Mouse (Mus musculus): ENCODE measurements at regions not wholly inside any gene's neighbourhood (a gene's known extent, or its start where the extent isn't known, plus 50 kb on each side); places are given as distances from the start of the nearest gene placed in this dataset.

DNA sequence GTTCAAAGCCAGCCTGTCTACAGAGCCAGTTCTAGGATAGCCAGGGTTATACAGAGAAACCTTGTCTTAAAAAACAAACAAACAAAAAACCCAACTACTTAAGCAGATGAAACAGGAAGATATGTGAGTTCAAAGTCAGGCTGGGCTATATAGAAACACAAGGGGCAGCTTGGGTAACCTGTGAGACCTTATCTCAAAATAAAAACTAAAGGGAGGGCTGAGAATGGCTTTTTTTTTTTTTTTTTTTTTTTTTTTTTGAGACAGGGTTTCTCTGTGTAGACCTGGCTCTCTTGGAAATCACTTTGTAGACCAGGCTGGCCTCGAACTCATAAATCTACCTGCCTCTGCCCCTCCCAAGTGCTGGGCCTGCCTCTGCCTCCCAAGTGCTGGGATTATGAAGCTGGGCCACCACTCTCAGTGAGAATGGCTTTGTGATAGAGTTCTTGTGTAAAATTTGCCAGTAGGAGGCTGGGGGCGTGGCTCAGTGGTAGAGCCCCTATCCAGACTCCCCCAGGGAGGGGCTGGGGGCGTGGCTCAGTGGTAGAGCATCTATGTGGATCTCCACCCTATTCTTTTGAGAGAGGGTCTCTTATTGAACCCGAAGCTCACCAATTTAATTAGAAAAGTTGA lies 59.0 kb upstream of the Cux1 start:
- Histone ChIP-seq H3K4me1 (replicated peaks; ENCODE audit: control insufficient read depth, insufficient read depth, low read length) (peaks cover 8% of the 10 kb centered on the region), H3K4me2 (no peak overlapping the region), H3K27me3 (replicated peaks; ENCODE audit: control insufficient read depth, insufficient read depth, low read length) (no peaks in the 10 kb centered on the region), H3K9ac (ENCODE audit: low read depth, low read length) (no peak overlapping the region), H3K4me3 (ENCODE audit: low read depth, low read length) (no peak overlapping the region), H3K36me3 (ENCODE audit: control insufficient read depth, insufficient read depth, low read length) (no peaks in the 10 kb centered on the region), H3K27ac (ENCODE audit: low read depth, low read length) (0 out of 2 replicates have a peak overlapping the region, but pooled peaks have one; percentile 9), H3K9me3 (ENCODE audit: control insufficient read depth, low read length) (no peaks in the 10 kb centered on the region)
- ATAC-seq (replicated peaks; ENCODE audit: low FRiP score) (no peak), DNase-seq (ENCODE audit: low spot score) (no peak)
- 29% methylated on average over 4 of the region's 4 CpGs for WGBS

- no peak overlapping the region for H3K4me3 ChIP-seq (ENCODE audit: low read depth, low read length)
- H3K27me3 ChIP-seq (replicated peaks; ENCODE audit: control insufficient read depth, insufficient read depth, low read length), result no peaks in the 10 kb centered on the region
- no peak overlapping the region for H3K27ac ChIP-seq (ENCODE audit: low read depth, low read length)
- ATAC-seq (replicated peaks; ENCODE audit: low FRiP score) (no peak), DNase-seq (ENCODE audit: low spot score) (no peak)
- no peaks in the 10 kb centered on the region for H3K9me3 ChIP-seq (ENCODE audit: control insufficient read depth, low read length)
- H3K36me3 ChIP-seq (ENCODE audit: control insufficient read depth, insufficient read depth, low read length), result no peaks in the 10 kb centered on the region
- H3K4me1 ChIP-seq (replicated peaks; ENCODE audit: control insufficient read depth, insufficient read depth, low read length), result peaks cover 5% of the 10 kb centered on the region
- no peak overlapping the region for H3K4me2 ChIP-seq
- WGBS, result 65% methylated on average over 2 of the region's 2 CpGs
- no peak overlapping the region for H3K9ac ChIP-seq (ENCODE audit: low read depth, low read length)
Observed at GRCm38 (mm10) chr5:136626891-136627290, 59.6 kb upstream of the Cux1 start.

DNA sequence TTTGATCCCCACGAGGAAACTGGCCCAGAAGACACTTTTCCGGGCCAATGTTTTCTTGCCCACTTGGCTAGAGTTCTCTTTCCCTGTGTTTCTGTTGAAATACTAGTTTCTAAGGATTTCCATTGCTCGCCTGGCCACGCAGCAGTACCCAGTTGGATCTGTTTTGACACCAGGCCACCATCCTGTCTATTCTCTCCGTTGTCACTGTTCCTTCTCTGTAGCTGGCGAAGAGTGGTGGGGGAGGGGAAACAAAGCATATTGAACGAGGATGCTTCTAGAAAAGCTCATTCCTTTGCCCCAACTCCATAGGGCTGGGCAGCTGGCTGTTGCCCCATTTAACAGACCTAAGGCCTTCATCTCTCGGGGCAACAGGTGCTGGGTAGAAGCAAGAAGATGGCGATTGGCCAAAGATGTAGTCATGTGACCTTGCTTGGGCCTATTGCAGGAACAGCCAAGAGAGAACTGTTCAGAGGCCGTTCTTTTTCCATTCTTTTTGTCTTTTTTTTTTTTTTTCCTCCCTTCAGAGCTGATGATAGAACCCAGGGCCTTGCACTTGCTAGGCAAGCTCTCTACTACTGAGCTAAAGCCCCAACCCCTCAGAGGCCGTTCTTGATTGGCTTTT lies 60.5 kb upstream of the Cux1 start:
- Histone ChIP-seq H3K36me3 (ENCODE audit: control insufficient read depth, insufficient read depth, low read length) (no peaks in the 10 kb centered on the region), H3K9ac (ENCODE audit: low read depth, low read length) (no peak overlapping the region), H3K9me3 (ENCODE audit: control insufficient read depth, low read length) (no peaks in the 10 kb centered on the region), H3K4me2 (no peak overlapping the region), H3K4me1 (replicated peaks; ENCODE audit: control insufficient read depth, insufficient read depth, low read length) (peaks cover 2% of the 10 kb centered on the region), H3K4me3 (ENCODE audit: low read depth, low read length) (no peak overlapping the region), H3K27ac (ENCODE audit: low read depth, low read length) (no peak overlapping the region), H3K27me3 (replicated peaks; ENCODE audit: control insufficient read depth, insufficient read depth, low read length) (no peaks in the 10 kb centered on the region)
- DNase-seq (ENCODE audit: low spot score) (no peak), ATAC-seq (replicated peaks; ENCODE audit: low FRiP score) (no peak)
- WGBS, result 73% methylated on average over 11 of the region's 11 CpGs

DNA sequence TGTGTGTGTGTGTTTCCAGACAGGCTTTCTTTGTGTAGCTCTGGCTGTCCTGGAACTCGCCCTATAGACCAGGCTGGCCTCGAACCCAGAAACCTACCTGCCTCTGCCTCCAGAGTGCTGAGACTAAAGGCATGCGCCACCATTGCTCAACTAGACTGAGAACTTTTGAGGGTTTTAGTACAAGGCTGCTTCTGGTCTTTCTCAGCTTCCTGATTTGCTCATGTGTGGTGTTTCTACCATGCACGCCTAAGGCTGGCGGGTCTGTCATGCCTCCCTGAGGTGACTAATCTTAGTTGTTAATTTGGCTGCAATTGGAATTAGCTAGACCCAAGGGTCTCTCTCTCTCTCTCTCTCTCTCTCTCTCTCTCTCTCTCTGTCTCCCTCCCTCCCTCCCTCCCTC lies 61.2 kb upstream of the Cux1 start:
- DNase-seq (ENCODE audit: low spot score), result no peak
- Histone ChIP-seq H3K4me3 (ENCODE audit: low read depth, low read length) (no peak overlapping the region), H3K27ac (ENCODE audit: low read depth, low read length) (no peak overlapping the region), H3K9me3 (ENCODE audit: control insufficient read depth, low read length) (no peaks in the 10 kb centered on the region), H3K27me3 (replicated peaks; ENCODE audit: control insufficient read depth, insufficient read depth, low read length) (no peaks in the 10 kb centered on the region), H3K9ac (ENCODE audit: low read depth, low read length) (no peak overlapping the region), H3K4me2 (no peak overlapping the region), H3K4me1 (replicated peaks; ENCODE audit: control insufficient read depth, insufficient read depth, low read length) (no peaks in the 10 kb centered on the region; the same call in 1 of the 2 replicates), H3K36me3 (ENCODE audit: control insufficient read depth, insufficient read depth, low read length) (no peaks in the 10 kb centered on the region)
- 84% methylated on average over 5 of the region's 5 CpGs for WGBS
- no peak for ATAC-seq (replicated peaks; ENCODE audit: low FRiP score)

GRCm38 (mm10) chr5:136632286-136632685 lies 60.7 kb upstream of the Myl10 start:
- ATAC-seq (replicated peaks; ENCODE audit: low FRiP score), result no peak
- DNase-seq (ENCODE audit: low spot score), result no peak
- no peak overlapping the region for H3K27ac ChIP-seq (ENCODE audit: low read depth, low read length)
- no peaks in the 10 kb centered on the region for H3K36me3 ChIP-seq (ENCODE audit: control insufficient read depth, insufficient read depth, low read length)
- 43% methylated on average over 5 of the region's 5 CpGs for WGBS
- H3K9me3 ChIP-seq (ENCODE audit: control insufficient read depth, low read length), result no peaks in the 10 kb centered on the region
- no peaks in the 10 kb centered on the region for H3K27me3 ChIP-seq (replicated peaks; ENCODE audit: control insufficient read depth, insufficient read depth, low read length)
- H3K4me2 ChIP-seq, result no peak overlapping the region
- H3K4me3 ChIP-seq (ENCODE audit: low read depth, low read length), result no peak overlapping the region
- no peaks in the 10 kb centered on the region for H3K4me1 ChIP-seq (replicated peaks; ENCODE audit: control insufficient read depth, insufficient read depth, low read length)
- no peak overlapping the region for H3K9ac ChIP-seq (ENCODE audit: low read depth, low read length)

DNA sequence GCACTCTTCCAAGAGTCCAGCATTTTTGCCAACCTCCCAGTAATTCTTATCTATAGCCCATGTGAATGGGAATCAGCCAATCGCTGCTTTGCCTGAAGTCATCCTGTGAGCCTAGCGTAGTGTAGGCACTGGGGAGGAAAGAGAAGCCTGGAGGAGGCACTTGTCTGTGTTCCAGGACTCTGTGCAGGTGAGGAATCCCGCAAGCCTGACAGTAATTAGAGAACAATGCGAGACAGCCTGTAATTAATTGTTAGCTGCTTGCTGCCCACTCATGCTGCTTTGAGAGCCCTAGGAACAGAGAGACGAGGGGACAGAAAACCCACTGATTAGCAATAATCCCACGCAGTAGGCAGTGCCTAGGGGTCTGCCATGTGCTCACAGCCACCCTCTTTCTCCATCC lies 59.0 kb upstream of the Myl10 start:
- no peaks in the 10 kb centered on the region for H3K27me3 ChIP-seq (replicated peaks; ENCODE audit: control insufficient read depth, insufficient read depth, low read length)
- no peaks in the 10 kb centered on the region for H3K36me3 ChIP-seq (ENCODE audit: control insufficient read depth, insufficient read depth, low read length)
- WGBS, result 77% methylated on average over 6 of the region's 6 CpGs
- no peak overlapping the region for H3K4me3 ChIP-seq (ENCODE audit: low read depth, low read length)
- H3K27ac ChIP-seq (ENCODE audit: low read depth, low read length), result no peak overlapping the region
- H3K4me2 ChIP-seq, result no peak overlapping the region
- ATAC-seq (replicated peaks; ENCODE audit: low FRiP score) (no peak), DNase-seq (ENCODE audit: low spot score) (no peak)
- H3K9ac ChIP-seq (ENCODE audit: low read depth, low read length), result no peak overlapping the region
- H3K4me1 ChIP-seq (replicated peaks; ENCODE audit: control insufficient read depth, insufficient read depth, low read length), result peaks cover 5% of the 10 kb centered on the region; the same call in 1 of the 2 replicates
- H3K9me3 ChIP-seq (ENCODE audit: control insufficient read depth, low read length), result no peaks in the 10 kb centered on the region

- Histone ChIP-seq H3K9me3 (ENCODE audit: control insufficient read depth, low read length) (no peaks in the 10 kb centered on the region), H3K9ac (ENCODE audit: low read depth, low read length) (no peak overlapping the region), H3K4me2 (no peak overlapping the region), H3K27me3 (replicated peaks; ENCODE audit: control insufficient read depth, insufficient read depth, low read length) (no peaks in the 10 kb centered on the region), H3K36me3 (ENCODE audit: control insufficient read depth, insufficient read depth, low read length) (no peaks in the 10 kb centered on the region), H3K27ac (ENCODE audit: low read depth, low read length) (no peak overlapping the region), H3K4me1 (replicated peaks; ENCODE audit: control insufficient read depth, insufficient read depth, low read length) (peaks cover 5% of the 10 kb centered on the region; the same call in 1 of the 2 replicates), H3K4me3 (ENCODE audit: low read depth, low read length) (no peak overlapping the region)
- ATAC-seq (replicated peaks; ENCODE audit: low FRiP score) (no peak), DNase-seq (ENCODE audit: low spot score) (no peak)
- WGBS, result 83% methylated on average over 2 of the region's 2 CpGs
Observed at GRCm38 (mm10) chr5:136635119-136635518, 57.8 kb upstream of the Myl10 start.

DNA sequence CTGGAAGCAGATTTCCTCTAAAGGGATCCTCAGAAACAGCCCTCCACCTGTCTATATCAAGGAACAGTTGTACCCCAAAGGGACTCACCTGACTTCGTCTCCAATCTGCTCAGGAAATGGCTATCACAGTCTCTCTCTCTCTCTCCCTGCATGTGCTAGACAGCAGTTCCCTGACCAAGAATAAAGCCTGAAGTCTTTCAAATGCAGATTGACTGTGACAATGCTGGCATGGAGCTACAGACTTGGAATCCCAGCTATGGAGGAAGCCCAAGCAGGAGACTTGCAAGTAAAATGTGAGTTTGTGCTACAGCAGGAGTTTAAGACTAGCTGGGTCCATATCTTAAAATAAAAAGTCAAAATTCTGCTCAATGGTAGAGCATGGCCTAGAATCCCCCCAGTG lies 56.5 kb upstream of the Myl10 start:
- no peak for DNase-seq (ENCODE audit: low spot score)
- 58% methylated on average over 1 of the region's 1 CpGs for WGBS

DNA sequence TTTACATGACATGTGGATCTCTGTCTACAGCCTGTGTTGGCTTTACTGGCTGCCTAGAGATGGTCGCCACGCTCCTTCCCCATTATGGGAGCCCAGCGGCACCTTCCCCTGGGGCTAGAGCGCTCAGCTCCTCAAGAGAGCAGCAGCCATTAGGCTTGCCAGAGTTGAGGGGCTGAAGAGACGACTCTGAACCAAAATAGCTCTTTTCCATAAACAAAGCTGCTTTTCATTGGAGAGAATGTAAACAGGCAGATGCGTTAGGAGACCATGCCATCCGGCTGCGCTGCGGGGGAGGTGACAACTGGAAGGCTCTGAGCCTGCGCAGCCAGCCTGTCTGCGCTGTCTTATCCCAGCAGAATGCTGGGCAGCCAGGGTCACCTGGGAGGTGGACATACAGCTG lies 55.1 kb upstream of the Myl10 start:
- WGBS, result 63% methylated on average over 11 of the region's 11 CpGs
- Histone ChIP-seq H3K4me3 (ENCODE audit: low read depth, low read length) (no peak overlapping the region), H3K27ac (ENCODE audit: low read depth, low read length) (no peak overlapping the region), H3K4me1 (replicated peaks; ENCODE audit: control insufficient read depth, insufficient read depth, low read length) (peaks cover 5% of the 10 kb centered on the region; the same call in 1 of the 2 replicates), H3K36me3 (ENCODE audit: control insufficient read depth, insufficient read depth, low read length) (no peaks in the 10 kb centered on the region), H3K9ac (ENCODE audit: low read depth, low read length) (no peak overlapping the region), H3K4me2 (no peak overlapping the region), H3K9me3 (ENCODE audit: control insufficient read depth, low read length) (no peaks in the 10 kb centered on the region), H3K27me3 (replicated peaks; ENCODE audit: control insufficient read depth, insufficient read depth, low read length) (no peaks in the 10 kb centered on the region)
- ATAC-seq (replicated peaks; ENCODE audit: low FRiP score) (no peak), DNase-seq (ENCODE audit: low spot score) (no peak)

More for the DNA sequence above, 56.5 kb upstream of the Myl10 start:
- peaks cover 5% of the 10 kb centered on the region; the same call in 1 of the 2 replicates for H3K4me1 ChIP-seq (replicated peaks; ENCODE audit: control insufficient read depth, insufficient read depth, low read length)
- H3K4me3 ChIP-seq (ENCODE audit: low read depth, low read length), result no peak overlapping the region
- ATAC-seq (replicated peaks; ENCODE audit: low FRiP score), result no peak
- no peaks in the 10 kb centered on the region for H3K27me3 ChIP-seq (replicated peaks; ENCODE audit: control insufficient read depth, insufficient read depth, low read length)
- no peak overlapping the region for H3K4me2 ChIP-seq
- no peak overlapping the region for H3K9ac ChIP-seq (ENCODE audit: low read depth, low read length)
- H3K27ac ChIP-seq (ENCODE audit: low read depth, low read length), result no peak overlapping the region
- no peaks in the 10 kb centered on the region for H3K36me3 ChIP-seq (ENCODE audit: control insufficient read depth, insufficient read depth, low read length)
- no peaks in the 10 kb centered on the region for H3K9me3 ChIP-seq (ENCODE audit: control insufficient read depth, low read length)

Measured in liver, embryonic 11.5 days (tissue).